Mouse (Mus musculus) brain, embryonic 14.5 days (tissue): Measurements from ENCODE around the gene Qser1.

Source experiments
- CTCF ChIP-seq: fragments of 200-500 bp; IDR thresholded peaks from 2 replicates; pipeline ENCODE4 v1.5.1; 2012; ENCODE audit warnings: inconsistent platforms, mild to moderate bottlenecking, moderate library complexity, borderline replicate concordance; ENCODE audit not compliant: insufficient read depth, insufficient read length; ENCODE audit errors: extremely low read depth
- POLR2A ChIP-seq: fragments of 200-500 bp; IDR thresholded peaks from 2 replicates; pipeline ENCODE4 v1.6.1; 2012; ENCODE audit warnings: mild to moderate bottlenecking, inconsistent platforms, borderline replicate concordance; ENCODE audit not compliant: poor library complexity, insufficient read depth, insufficient read length, severe bottlenecking; ENCODE audit errors: extremely low read depth

DNA sequence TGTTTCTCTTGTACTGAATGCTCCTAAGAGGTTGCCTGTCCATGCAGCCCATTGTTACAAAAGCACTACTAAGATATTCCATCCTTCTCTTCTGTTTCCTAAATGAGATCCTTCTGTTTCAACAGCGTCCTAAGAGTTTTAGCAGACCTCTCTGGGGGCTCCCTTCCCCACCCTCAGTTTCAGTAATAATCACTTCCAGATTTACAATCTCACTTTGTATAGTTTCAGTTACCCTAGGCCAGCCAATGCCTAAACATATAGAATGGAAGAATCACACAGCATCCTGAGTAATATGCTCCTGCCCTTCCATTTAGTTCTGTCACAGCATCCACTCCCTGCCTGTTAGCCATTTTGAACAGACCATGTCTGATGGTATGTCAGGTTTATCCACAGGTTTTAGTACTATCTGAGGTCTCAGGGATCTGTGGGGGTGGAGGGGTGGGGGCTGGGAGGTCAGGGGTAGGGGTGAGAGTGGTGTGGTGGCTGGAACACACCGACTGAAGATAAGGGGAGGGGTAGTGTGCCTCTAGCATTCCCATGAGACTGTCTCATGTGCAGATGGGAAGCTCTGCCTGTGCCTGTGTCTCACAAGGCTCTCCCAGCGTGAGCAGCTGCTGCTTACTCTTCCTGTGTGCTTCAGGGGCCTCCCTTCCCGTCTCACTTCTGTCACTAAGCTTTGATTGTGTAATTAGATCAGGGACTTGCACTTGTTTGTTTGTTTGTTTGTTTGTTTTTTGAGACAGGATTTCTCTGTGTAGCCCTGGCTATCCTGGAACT, 30.3 kb upstream of the Qser1 start:
- no peak for TF ChIP-seq POLR2A
- no peak for TF ChIP-seq CTCF
